Mouse (Mus musculus): Measurements from ENCODE around the gene Tgif1.

- TF ChIP-seq CTCF (IDR thresholded peaks at IDR 0.05; ENCODE audit: extremely low read depth, insufficient read length, insufficient replicate concordance, low read depth, low read length) (no peak), POLR2A (IDR thresholded peaks at IDR 0.05; ENCODE audit: low read depth, low read length) (no peak)
These were observed 10.1 kb downstream of the Tgif1 start for GRCm38 (mm10) chr17:70843252-70843651.

All from small intestine, adult 2 months (tissue).